Mouse (Mus musculus) CH12.LX (cell line): ENCODE results near the gene Vmn1r188. TPM values are rescaled to one million over a fixed set of nuclear protein-coding genes. Genes with fewer than 3 reads are reported as not detected.
A peak's percentile ranks its signal among the peaks of the same experiment; 100 is the strongest.

Experiments used
- DNase-seq: peaks from one replicate; pipeline ENCODE4 v3.0.0-alpha.2; 2013; ENCODE audit errors: extremely low read depth
- H3K27ac ChIP-seq: 2 replicates; pipeline ENCODE4 v1.5.1; 2012; ENCODE audit warnings: low read depth, mild to moderate bottlenecking, control low read depth, moderate library complexity; ENCODE audit not compliant: insufficient read depth
- H3K27me3 ChIP-seq: replicated peaks from 2 replicates; pipeline ENCODE3; 2012; ENCODE audit warnings: inconsistent platforms
- H3K36me3 ChIP-seq, 2 experiments: replicated peaks in 1 of 2; 2 replicates each; pipeline versions ENCODE3 to v1.6.1; 2012; ENCODE audit warnings: inconsistent platforms in 1 of 2, low read length in 1 of 2, mild to moderate bottlenecking in 1 of 2, mixed read lengths in 1 of 2, moderate library complexity in 1 of 2; ENCODE audit not compliant: control insufficient read depth in 1 of 2, insufficient read depth in 1 of 2
- H3K4me1 ChIP-seq, 2 experiments: 2 replicates each; pipeline ENCODE4 v1.6.1; 2012; ENCODE audit warnings: inconsistent platforms in 1 of 2, moderate library complexity in 1 of 2; ENCODE audit not compliant: insufficient read depth in 2 of 2, control insufficient read depth in 1 of 2
- H3K4me2 ChIP-seq: 2 replicates; pipeline ENCODE4 v1.6.1; 2012; ENCODE audit warnings: low read depth, mild to moderate bottlenecking, control low read depth; ENCODE audit not compliant: poor library complexity, insufficient read depth, severe bottlenecking
- H3K4me3 ChIP-seq, 3 experiments: fragments of 150-350 bp in 1 of 3; sonication (generic) in 1 of 3; replicated peaks in 1 of 3; 2 replicates each; pipeline versions ENCODE3 to v1.5.1; 2011 to 2012; ENCODE audit warnings: low read depth in 2 of 3, low read length in 2 of 3, mild to moderate bottlenecking in 2 of 3, moderate library complexity in 2 of 3, control low read depth in 1 of 3, improper control_type of control experiment in 1 of 3, inconsistent platforms in 1 of 3, mixed read lengths in 1 of 3; ENCODE audit not compliant: poor library complexity in 1 of 3
- H3K79me2 ChIP-seq: replicated peaks from 2 replicates; pipeline ENCODE4 v1.6.1; 2012; ENCODE audit warnings: mild to moderate bottlenecking, moderate library complexity; ENCODE audit not compliant: control insufficient read depth, poor library complexity, insufficient read depth, severe bottlenecking; ENCODE audit errors: extremely low read depth
- H3K9ac ChIP-seq: 2 replicates; pipeline ENCODE4 v1.6.1; 2012; ENCODE audit warnings: low read depth, mild to moderate bottlenecking, control low read depth, moderate library complexity; ENCODE audit not compliant: insufficient read depth
- H3K9me3 ChIP-seq: replicated peaks from 2 replicates; pipeline ENCODE3; 2012; ENCODE audit warnings: low read length, inconsistent platforms, mixed read lengths
- BHLHE40 ChIP-seq: IDR thresholded peaks from 2 replicates; pipeline ENCODE4 v1.6.1; 2011; ENCODE audit warnings: mild to moderate bottlenecking, low read depth, low read length, improper control_type of control experiment
- CHD1 ChIP-seq: IDR thresholded peaks from 2 replicates; pipeline ENCODE4 v1.6.1; 2012; ENCODE audit warnings: low read depth, low read length, improper control_type of control experiment, inconsistent platforms
- CHD2 ChIP-seq: IDR thresholded peaks from 2 replicates; pipeline ENCODE4 v1.6.1; 2011; ENCODE audit warnings: low read length, improper control_type of control experiment
- CTCF ChIP-seq, 2 experiments: IDR thresholded peaks in 1 of 2; conservative IDR thresholded peaks in 1 of 2; 2 replicates each; pipeline ENCODE4 v1.5.1; 2011 to 2012; ENCODE audit warnings: low read depth in 2 of 2, low read length in 2 of 2, improper control_type of control experiment in 1 of 2, inconsistent platforms in 1 of 2, mild to moderate bottlenecking in 1 of 2, moderate library complexity in 1 of 2
- E2F4 ChIP-seq: IDR thresholded peaks from 2 replicates; pipeline ENCODE4 v1.6.1; 2011; ENCODE audit warnings: low read depth, low read length, improper control_type of control experiment; ENCODE audit not compliant: insufficient replicate concordance
- EP300 ChIP-seq: IDR thresholded peaks from 2 replicates; pipeline ENCODE4 v1.6.1; 2011; ENCODE audit warnings: low read length, improper control_type of control experiment
- ETS1 ChIP-seq: conservative IDR thresholded peaks from 2 replicates; pipeline ENCODE4 v1.6.1; 2012; ENCODE audit warnings: low read depth, mild to moderate bottlenecking, inconsistent platforms, low read length, improper control_type of control experiment, moderate library complexity
- GABPA ChIP-seq: IDR thresholded peaks from 2 replicates; pipeline ENCODE4 v1.6.1; 2012; ENCODE audit warnings: low read depth, low read length, improper control_type of control experiment, inconsistent platforms; ENCODE audit not compliant: insufficient replicate concordance
- HCFC1 ChIP-seq: IDR thresholded peaks from 2 replicates; pipeline ENCODE4 v1.6.1; 2012; ENCODE audit warnings: low read depth, mild to moderate bottlenecking, inconsistent platforms, low read length, improper control_type of control experiment
- IRF4 ChIP-seq: IDR thresholded peaks from 2 replicates; pipeline ENCODE4 v1.6.1; 2014; ENCODE audit warnings: low read depth, mild to moderate bottlenecking, inconsistent platforms, low read length, improper control_type of control experiment
- JUN ChIP-seq: IDR thresholded peaks from 2 replicates; pipeline ENCODE4 v1.6.1; 2011; ENCODE audit warnings: low read depth, mild to moderate bottlenecking, low read length, improper control_type of control experiment, moderate library complexity; ENCODE audit not compliant: insufficient read depth
- JUND ChIP-seq: conservative IDR thresholded peaks from 2 replicates; pipeline ENCODE4 v1.6.1; 2011; ENCODE audit warnings: low read depth, low read length, improper control_type of control experiment
- KAT2A ChIP-seq: IDR thresholded peaks from 2 replicates; pipeline ENCODE4 v1.6.1; 2012; ENCODE audit warnings: low read length, improper control_type of control experiment, inconsistent platforms; ENCODE audit not compliant: insufficient replicate concordance
- MAFK ChIP-seq: IDR thresholded peaks from 2 replicates; pipeline ENCODE4 v1.6.1; 2011; ENCODE audit warnings: low read length, improper control_type of control experiment; ENCODE audit not compliant: insufficient replicate concordance
- MAX ChIP-seq: IDR thresholded peaks from 2 replicates; pipeline ENCODE4 v1.6.1; 2011; ENCODE audit warnings: low read length, improper control_type of control experiment
- MAZ ChIP-seq: IDR thresholded peaks from 2 replicates; pipeline ENCODE4 v1.6.1; 2012; ENCODE audit warnings: low read depth, mild to moderate bottlenecking, inconsistent platforms, low read length, improper control_type of control experiment, moderate library complexity
- MEF2A ChIP-seq: IDR thresholded peaks from 2 replicates; pipeline ENCODE4 v1.6.1; 2014; ENCODE audit warnings: low read depth, mild to moderate bottlenecking, inconsistent platforms, low read length, improper control_type of control experiment, borderline replicate concordance
- MXI1 ChIP-seq: IDR thresholded peaks from 2 replicates; pipeline ENCODE4 v1.6.1; 2011; ENCODE audit warnings: mild to moderate bottlenecking, low read depth, low read length, improper control_type of control experiment
- MYC ChIP-seq: IDR thresholded peaks from 2 replicates; pipeline ENCODE4 v1.6.1; 2011; ENCODE audit warnings: low read depth, mild to moderate bottlenecking, improper control_type of control experiment, low read length
- NELFE ChIP-seq: IDR thresholded peaks from 2 replicates; pipeline ENCODE4 v1.6.1; 2011; ENCODE audit warnings: low read depth, low read length, improper control_type of control experiment
- NRF1 ChIP-seq: IDR thresholded peaks from 2 replicates; pipeline ENCODE4 v1.6.1; 2014; ENCODE audit warnings: low read depth, mild to moderate bottlenecking, inconsistent platforms, low read length, improper control_type of control experiment, moderate library complexity
- PAX5 ChIP-seq: IDR thresholded peaks from 2 replicates; pipeline ENCODE4 v1.6.1; 2012; ENCODE audit warnings: low read length, inconsistent platforms, mixed read lengths
- POLR2A ChIP-seq: IDR thresholded peaks from 2 replicates; pipeline ENCODE4 v1.6.1; 2011; ENCODE audit warnings: low read depth, mild to moderate bottlenecking, improper control_type of control experiment, low read length
- POLR2AphosphoS2 ChIP-seq: IDR thresholded peaks from 2 replicates; pipeline ENCODE4 v1.6.1; 2011; ENCODE audit warnings: low read depth, low read length, improper control_type of control experiment
- RAD21 ChIP-seq: IDR thresholded peaks from 2 replicates; pipeline ENCODE4 v1.6.1; 2011; ENCODE audit warnings: low read depth, mild to moderate bottlenecking, low read length, improper control_type of control experiment, moderate library complexity
- RCOR1 ChIP-seq: conservative IDR thresholded peaks from 2 replicates; pipeline ENCODE4 v1.6.1; 2012; ENCODE audit warnings: low read depth, mild to moderate bottlenecking, inconsistent platforms, low read length, improper control_type of control experiment
- SIN3A ChIP-seq: IDR thresholded peaks from 2 replicates; pipeline ENCODE4 v1.6.1; 2012; ENCODE audit warnings: low read length, improper control_type of control experiment, inconsistent platforms
- SMC3 ChIP-seq: IDR thresholded peaks from 2 replicates; pipeline ENCODE4 v1.6.1; 2011; ENCODE audit warnings: low read depth, low read length, improper control_type of control experiment
- TBP ChIP-seq: conservative IDR thresholded peaks from 2 replicates; pipeline ENCODE4 v1.6.1; 2011; ENCODE audit warnings: low read depth, low read length, improper control_type of control experiment
- TCF12 ChIP-seq: IDR thresholded peaks from 2 replicates; pipeline ENCODE4 v1.6.1; 2014; ENCODE audit warnings: low read depth, mild to moderate bottlenecking, inconsistent platforms, low read length, improper control_type of control experiment
- UBTF ChIP-seq: IDR thresholded peaks from 2 replicates; pipeline ENCODE4 v1.6.1; 2012; ENCODE audit warnings: low read depth, mild to moderate bottlenecking, inconsistent platforms, low read length, improper control_type of control experiment, moderate library complexity
- USF1 ChIP-seq: IDR thresholded peaks from 2 replicates; pipeline ENCODE4 v1.6.1; 2014; ENCODE audit warnings: low read depth, mild to moderate bottlenecking, inconsistent platforms, low read length, improper control_type of control experiment
- USF2 ChIP-seq: conservative IDR thresholded peaks from 2 replicates; pipeline ENCODE4 v1.6.1; 2011; ENCODE audit warnings: low read depth, low read length, improper control_type of control experiment
- ZC3H11A ChIP-seq: IDR thresholded peaks from 2 replicates; pipeline ENCODE4 v1.6.1; 2012; ENCODE audit warnings: low read depth, mild to moderate bottlenecking, inconsistent platforms, low read length, improper control_type of control experiment
- ZKSCAN1 ChIP-seq: IDR thresholded peaks from 2 replicates; pipeline ENCODE4 v1.6.1; 2012; ENCODE audit warnings: low read depth, inconsistent platforms, low read length, improper control_type of control experiment, borderline replicate concordance
- ZMIZ1 ChIP-seq: IDR thresholded peaks from 2 replicates; pipeline ENCODE4 v1.6.1; 2012; ENCODE audit warnings: low read depth, mild to moderate bottlenecking, inconsistent platforms, low read length, improper control_type of control experiment
- ZNF384 ChIP-seq: IDR thresholded peaks from 2 replicates; pipeline ENCODE4 v1.6.1; 2012; ENCODE audit warnings: low read depth, low read length, improper control_type of control experiment, inconsistent platforms
- dilution Hi-C: fragments of 300-500 bp; cut with MboI; formaldehyde crosslinking; loops from 2 replicates; pipeline ENCODE4 v1.14.3; 2020; ENCODE audit warnings: low sequenced_read_pairs; ENCODE audit not compliant: extremely low pct_unique_long_range_greater_than_20kb, extremely low pct_ligation_motif_present
- in situ Hi-C: fragments of 300-500 bp; cut with MboI; formaldehyde crosslinking; loops from 3 replicates; pipeline ENCODE4 v1.14.3; 2019; ENCODE audit warnings: low sequenced_read_pairs, low pct_ligation_motif_present, low pct_unique_long_range_greater_than_20kb, mixed read lengths
- polyA plus RNA-seq: library from polyadenylated mRNA; unstranded; fragments of >175 nt; gene quantifications from 2 replicates; pipeline ENCODE4 v1.2.1, GENCODE M21; 2012; ENCODE audit warnings: low read depth; ENCODE audit not compliant: insufficient read length
- total RNA-seq, 2 experiments: library from RNA; depleted of rRNA; stranded (reverse); fragments of 300-350 nt in 1 of 2; fragments of >200 nt in 1 of 2; gene quantifications; 2 replicates each; pipeline ENCODE4 v1.2.3; 2012 to 2014

The Vmn1r188 gene
- total and polyA plus RNA-seq, 3 experiments, result not detected

DNA sequence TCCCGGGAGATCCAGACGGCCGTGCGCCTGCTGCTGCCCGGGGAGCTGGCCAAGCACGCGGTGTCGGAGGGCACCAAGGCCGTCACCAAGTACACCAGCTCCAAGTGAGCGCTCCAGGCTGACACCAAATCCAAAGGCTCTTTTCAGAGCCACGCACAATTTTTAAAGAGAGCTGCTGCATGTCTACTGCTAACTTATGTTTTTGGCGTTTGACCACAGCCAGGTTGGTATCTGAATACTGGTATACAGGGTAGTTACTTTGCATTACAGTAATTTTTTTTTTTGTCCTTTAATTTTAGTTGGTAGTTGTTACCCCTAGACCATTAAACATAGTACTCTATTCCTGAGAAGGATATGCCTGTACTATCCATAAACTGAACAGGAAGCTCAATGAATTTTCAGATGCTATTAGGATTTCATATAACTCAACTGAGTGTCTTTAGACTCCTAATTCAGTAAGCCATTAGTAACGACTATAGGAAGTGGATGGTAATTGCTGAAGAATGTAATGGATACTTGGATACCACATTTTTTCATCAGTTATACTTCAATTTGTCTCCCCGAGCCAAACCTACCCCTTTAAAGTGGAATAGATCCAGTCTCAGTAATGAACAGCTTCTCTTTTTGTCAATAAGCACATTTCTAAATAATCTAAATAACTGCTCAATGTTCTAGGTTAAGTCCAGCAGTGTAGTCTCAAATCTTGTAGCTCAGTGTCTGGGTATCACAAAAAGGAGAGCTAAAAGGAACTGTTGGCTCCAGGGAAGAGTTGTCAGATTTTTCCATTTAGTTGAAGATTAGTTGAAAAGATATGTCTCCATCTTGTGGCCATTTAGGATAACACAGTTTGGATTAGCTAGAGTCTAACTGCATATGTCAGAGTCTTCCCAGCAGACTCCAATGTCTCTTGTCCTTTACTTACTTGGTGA, 40.5 kb upstream of the Vmn1r188 start:
- DNase-seq, result peak; percentile 82
- in situ Hi-C loops (loop anchor here (10.0 to 25.0 kb wide), 2 partner anchors 1381 to 1719 kb away; partner anchors contain the start of genes Abt1, Hist1h1a, Hist1h2ab and Hist1h3a), dilution Hi-C loops (no loop called here)
- Histone ChIP-seq H3K4me1 (peaks cover 0 to 49% of the 10 kb centered on the region in 2 experiments; a peak in 2 of 4 replicates), H3K4me2 (peak overlapping the region; percentile 67; the same call in 1 of the 2 replicates), H3K9me3 (no peaks in the 10 kb centered on the region), H3K36me3 (no peaks in the 10 kb centered on the region), H3K27ac (peak overlapping the region; percentile 75), H3K79me2 (no peaks in the 10 kb centered on the region), H3K27me3 (no peaks in the 10 kb centered on the region), H3K4me3 (peak overlapping the region; percentile 14 to 35 (median 17)), H3K9ac (peak overlapping the region; percentile 63)
- 0 out of 2 replicates have a peak, but pooled peaks have one; percentile 43 for TF ChIP-seq MXI1
- no peak for TF ChIP-seq MAZ
- 0 out of 2 replicates have a peak, but pooled peaks have one; percentile 6 for TF ChIP-seq HCFC1
- TF ChIP-seq RCOR1, result peak; percentile 63; the same call in 1 of the 2 replicates
- no peak for TF ChIP-seq MEF2A
- peak; percentile 98 for TF ChIP-seq ZMIZ1
- TF ChIP-seq IRF4, result no peak
- no peak; the same call in 1 of the 2 replicates for TF ChIP-seq USF2
- peak; percentile 62; the same call in 1 of the 2 replicates for TF ChIP-seq SIN3A
- 0 out of 2 replicates have a peak, but pooled peaks have one; percentile 1 for TF ChIP-seq JUN
- no peak for TF ChIP-seq ZC3H11A
- no peak for TF ChIP-seq TCF12
- no peak for TF ChIP-seq E2F4
- TF ChIP-seq MAX, result no peak
- no peak for TF ChIP-seq ETS1
- TF ChIP-seq NELFE, result peak; percentile 89; the same call in 1 of the 2 replicates
- no peak for TF ChIP-seq TBP
- no peak for TF ChIP-seq BHLHE40
- no peak for TF ChIP-seq MAFK
- TF ChIP-seq GABPA, result no peak
- peak; percentile 41 for TF ChIP-seq SMC3
- peak; percentile 27 to 67; a peak in 3 of 4 replicates for TF ChIP-seq CTCF (conservative IDR thresholded peaks at IDR 0.05 in 1 of 2, IDR thresholded peaks at IDR 0.05 in 1 of 2; ENCODE audit: low read depth in 2 of 2, low read length in 2 of 2)
- no peak for TF ChIP-seq RAD21
- TF ChIP-seq PAX5, result no peak
- TF ChIP-seq ZKSCAN1, result no peak
- TF ChIP-seq JUND, result peak; percentile 32; the same call in 1 of the 2 replicates
- peak; percentile 99 for TF ChIP-seq POLR2AphosphoS2
- peak; percentile 93; the same call in 1 of the 2 replicates for TF ChIP-seq UBTF
- no peak for TF ChIP-seq NRF1
- peak; percentile 84 for TF ChIP-seq POLR2A
- peak; percentile 53 for TF ChIP-seq CHD1
- TF ChIP-seq USF1, result no peak
- TF ChIP-seq ZNF384, result peak; percentile 42; the same call in 1 of the 2 replicates
- TF ChIP-seq EP300, result no peak
- TF ChIP-seq MYC, result no peak
- peak; percentile 38; the same call in 1 of the 2 replicates for TF ChIP-seq CHD2
- TF ChIP-seq KAT2A, result no peak
